Mouse (Mus musculus): Measurements from ENCODE around the gene Bpifa1.

Gene Bpifa1

GRCm38 (mm10) chr2:154142580-154142979, at the start of gene Bpifa1:
Gene Bpifa1, plus strand, starts transcription at chr2:154142880.
- TF ChIP-seq GATA4 (IDR thresholded peaks at IDR 0.05; ENCODE audit: insufficient replicate concordance, low read length), result no peak

- TF ChIP-seq GATA4 (IDR thresholded peaks at IDR 0.05; ENCODE audit: insufficient replicate concordance, low read length), result no peak
Measured at GRCm38 (mm10) chr2:154097734-154098133, 44.9 kb upstream of the Bpifa1 start.

GRCm38 (mm10) chr2:154117381-154117780, 25.3 kb upstream of the Bpifa1 start:
- TF ChIP-seq GATA4 (IDR thresholded peaks at IDR 0.05; ENCODE audit: insufficient replicate concordance, low read length), result no peak

GRCm38 (mm10) chr2:154130120-154130519, 12.6 kb upstream of the Bpifa1 start, which contains the start of gene Bpifa3:
Gene Bpifa3, plus strand, starts transcription at chr2:154130336.
- no peak for TF ChIP-seq GATA4 (IDR thresholded peaks at IDR 0.05; ENCODE audit: insufficient replicate concordance, low read length)

- TF ChIP-seq GATA4 (IDR thresholded peaks at IDR 0.05; ENCODE audit: insufficient replicate concordance, low read length), result no peak
Measured at GRCm38 (mm10) chr2:154143735-154144134, 1.1 kb downstream of the Bpifa1 start.

GRCm38 (mm10) chr2:154147496-154147895, 4.8 kb downstream of the Bpifa1 start:
- no peak for TF ChIP-seq GATA4 (IDR thresholded peaks at IDR 0.05; ENCODE audit: insufficient replicate concordance, low read length)

- no peak for TF ChIP-seq GATA4 (IDR thresholded peaks at IDR 0.05; ENCODE audit: insufficient replicate concordance, low read length)
Measured at GRCm38 (mm10) chr2:154158433-154158832, 15.8 kb downstream of the Bpifa1 start.

- TF ChIP-seq GATA4 (IDR thresholded peaks at IDR 0.05; ENCODE audit: insufficient replicate concordance, low read length), result no peak
Measured at GRCm38 (mm10) chr2:154162307-154162706, 19.6 kb downstream of the Bpifa1 start, which contains the start of gene Bpifa5. Gene Bpifa5, plus strand, starts transcription at chr2:154162607.

GRCm38 (mm10) chr2:154163306-154163705, 20.6 kb downstream of the Bpifa1 start:
- TF ChIP-seq GATA4 (IDR thresholded peaks at IDR 0.05; ENCODE audit: insufficient replicate concordance, low read length), result no peak

GRCm38 (mm10) chr2:154169172-154169571, 26.5 kb downstream of the Bpifa1 start:
- TF ChIP-seq GATA4 (IDR thresholded peaks at IDR 0.05; ENCODE audit: insufficient replicate concordance, low read length), result no peak

GRCm38 (mm10) chr2:154171621-154172020, 28.9 kb downstream of the Bpifa1 start:
- TF ChIP-seq GATA4 (IDR thresholded peaks at IDR 0.05; ENCODE audit: insufficient replicate concordance, low read length), result no peak

- TF ChIP-seq GATA4 (IDR thresholded peaks at IDR 0.05; ENCODE audit: insufficient replicate concordance, low read length), result no peak
Measured at GRCm38 (mm10) chr2:154173313-154173712, 30.6 kb downstream of the Bpifa1 start.

- no peak for TF ChIP-seq GATA4 (IDR thresholded peaks at IDR 0.05; ENCODE audit: insufficient replicate concordance, low read length)
Measured at GRCm38 (mm10) chr2:154185319-154185718, 42.6 kb downstream of the Bpifa1 start.

- no peak for TF ChIP-seq GATA4 (IDR thresholded peaks at IDR 0.05; ENCODE audit: insufficient replicate concordance, low read length)
Measured at GRCm38 (mm10) chr2:154185748-154186147, 43.1 kb downstream of the Bpifa1 start.

- no peak for TF ChIP-seq GATA4 (IDR thresholded peaks at IDR 0.05; ENCODE audit: insufficient replicate concordance, low read length)
Measured at GRCm38 (mm10) chr2:154187468-154187867, 44.8 kb downstream of the Bpifa1 start.

- no peak for TF ChIP-seq GATA4 (IDR thresholded peaks at IDR 0.05; ENCODE audit: insufficient replicate concordance, low read length)
Measured at GRCm38 (mm10) chr2:154189877-154190434, 47.3 kb downstream of the Bpifa1 start.
